Mouse (Mus musculus) olfactory bulb, adult 2 months (tissue): ENCODE measurements at regions not wholly inside any gene's neighbourhood (a gene's known extent, or its start where the extent isn't known, plus 50 kb on each side); places are given as distances from the start of the nearest gene placed in this dataset.

Experiments
- CTCF ChIP-seq: fragments of 200-500 bp; IDR thresholded peaks from 2 replicates; pipeline ENCODE4 v1.5.1; 2012; ENCODE audit warnings: low read depth, mild to moderate bottlenecking, low read length, moderate library complexity; ENCODE audit not compliant: insufficient read depth
- POLR2A ChIP-seq: fragments of 200-500 bp; IDR thresholded peaks from 2 replicates; pipeline ENCODE4 v1.6.1; 2012; ENCODE audit warnings: mild to moderate bottlenecking, low read depth, low read length, moderate library complexity; ENCODE audit not compliant: insufficient read depth

DNA sequence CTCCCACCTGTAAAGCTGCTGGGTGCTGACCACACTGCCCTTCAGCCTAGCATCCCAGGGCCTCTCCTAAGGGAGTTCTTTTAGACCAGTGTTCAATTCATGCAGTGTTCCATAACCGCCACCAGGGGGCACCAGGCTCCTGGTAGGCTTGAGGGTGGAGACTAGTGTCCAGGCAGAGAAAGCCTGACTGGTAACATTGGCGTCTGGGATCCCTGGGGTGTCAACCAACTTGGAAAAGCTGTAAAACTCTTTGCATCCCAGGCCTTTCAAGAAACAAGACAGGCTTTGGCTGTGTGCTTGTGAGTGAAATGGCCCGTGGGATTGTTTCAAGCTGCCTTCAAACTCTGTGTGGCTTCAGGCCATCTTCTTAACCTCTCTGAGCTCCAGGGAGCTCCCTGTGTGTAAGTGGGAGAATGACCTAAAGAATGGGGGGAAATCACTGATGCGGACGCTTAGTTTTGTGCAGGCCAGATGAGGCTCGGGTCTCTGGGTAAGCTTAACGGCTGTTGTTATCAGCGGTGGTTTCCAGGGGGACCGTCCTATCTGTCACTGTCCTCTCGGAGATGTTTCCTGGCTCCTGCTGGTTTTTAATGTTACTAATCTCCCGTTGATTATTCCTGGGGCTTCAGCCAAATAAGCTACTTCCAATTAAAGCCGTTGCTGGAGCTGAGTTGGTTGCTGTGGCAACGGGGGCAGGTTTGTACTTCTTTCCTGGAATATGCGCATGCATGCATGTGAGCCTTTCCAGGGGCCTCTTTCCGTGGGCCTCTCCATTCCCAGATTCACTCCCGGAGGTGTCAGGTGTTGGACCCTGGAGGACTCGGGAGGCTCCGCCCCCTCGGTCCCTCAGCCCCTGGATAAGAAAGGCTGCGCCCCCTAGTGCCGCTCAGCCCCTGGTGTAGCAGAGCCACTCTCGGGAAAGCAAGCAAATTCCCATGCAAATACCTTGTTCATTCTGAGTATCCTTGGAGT lies 147.6 kb upstream of the Kcnab2 start:
- TF ChIP-seq CTCF, result peak; percentile 71
- no peak for TF ChIP-seq POLR2A
